Mouse (Mus musculus) liver, embryonic 11.5 days (tissue): ENCODE data around the gene Phf24. TPM values are rescaled to one million over a fixed set of nuclear protein-coding genes. Genes with fewer than 3 reads are reported as not detected.

Experiments used
- ATAC-seq: fragments of 200-750 bp; cut with Nextera tagmentation; replicated peaks from 2 replicates; pipeline ENCODE4 v1.8.0; 2017; ENCODE audit warnings: moderate number of reproducible peaks, mild to moderate bottlenecking, moderate TSS enrichment, moderate library complexity; ENCODE audit not compliant: low FRiP score
- DNase-seq: peaks from one replicate; pipeline ENCODE4 v3.0.0-alpha.2; 2017; ENCODE audit warnings: low spot score
- H3K27ac ChIP-seq: fragments of 300-500 bp; sonication (generic); 2 replicates; pipeline ENCODE4 v1.5.1; 2014; ENCODE audit warnings: mild to moderate bottlenecking, low read depth, low read length, control low read depth
- H3K27me3 ChIP-seq: fragments of 300-500 bp; sonication (generic); replicated peaks from 2 replicates; pipeline ENCODE4 v1.6.1; 2014; ENCODE audit warnings: low read length, mixed read lengths; ENCODE audit not compliant: control insufficient read depth, insufficient read depth
- H3K36me3 ChIP-seq: fragments of 300-500 bp; sonication (generic); 2 replicates; pipeline ENCODE4 v1.6.1; 2014; ENCODE audit warnings: mild to moderate bottlenecking, low read length, moderate library complexity, mixed read lengths; ENCODE audit not compliant: control insufficient read depth, insufficient read depth
- H3K4me1 ChIP-seq: fragments of 300-500 bp; sonication (generic); replicated peaks from 2 replicates; pipeline ENCODE4 v1.6.1; 2014; ENCODE audit warnings: low read length, mixed read lengths; ENCODE audit not compliant: control insufficient read depth, insufficient read depth
- H3K4me2 ChIP-seq: fragments of 300-500 bp; sonication (generic); 2 replicates; pipeline ENCODE4 v1.6.1; 2014; ENCODE audit warnings: mild to moderate bottlenecking, control low read depth, moderate library complexity
- H3K4me3 ChIP-seq: fragments of 300-500 bp; sonication (generic); 2 replicates; pipeline ENCODE4 v1.5.1; 2014; ENCODE audit warnings: low read depth, low read length, control low read depth
- H3K9ac ChIP-seq: fragments of 300-500 bp; sonication (generic); 2 replicates; pipeline ENCODE4 v1.6.1; 2014; ENCODE audit warnings: low read depth, low read length, control low read depth
- H3K9me3 ChIP-seq: fragments of 300-500 bp; sonication (generic); 2 replicates; pipeline ENCODE4 v1.6.1; 2016; ENCODE audit warnings: low read length, inconsistent platforms, mixed read lengths; ENCODE audit not compliant: control insufficient read depth
- WGBS: fragments of 180-500 bp; shearing (Covaris S2); extraction: QIAGEN DNeasy Blood & Tissue Kit; methylation state at CpG from one replicate; pipeline ENCODE4 v1.1.7; 2014; 5-methylcytosine and 5-hydroxymethylcytosine counted together
- polyA plus RNA-seq: library from polyadenylated mRNA; unstranded; fragments of >200 nt; fragmentation: Nextera tagmentation; extraction: Ambion mirVana; gene quantifications from 2 replicates; pipeline ENCODE4 v1.2.1, GENCODE M21; 2014

Gene Phf24
- polyA plus RNA-seq, 1 experiment from 2014 or later = 0.38 TPM

DNA sequence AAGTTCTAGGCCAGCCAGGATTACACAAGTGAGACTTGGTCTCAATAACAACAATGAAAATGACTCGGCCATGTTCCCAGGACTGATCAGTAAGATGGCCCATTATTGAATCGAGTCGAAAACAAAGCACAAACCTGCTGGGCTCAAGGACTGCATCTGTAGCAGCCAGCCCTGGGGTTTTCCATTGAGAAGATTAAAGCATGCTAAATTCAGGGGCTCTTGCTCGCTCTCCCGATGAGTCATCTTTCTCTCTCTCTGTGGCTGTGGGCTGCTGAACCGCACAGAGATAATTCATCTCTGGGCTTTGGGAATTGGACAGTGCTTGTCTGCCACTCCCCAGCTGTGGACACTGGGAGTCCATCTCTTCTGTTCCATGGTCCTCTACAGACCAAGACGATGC lies 24.9 kb downstream of the Phf24 start:
- Histone ChIP-seq H3K4me2 (no peak overlapping the region), H3K4me1 (no peaks in the 10 kb centered on the region), H3K36me3 (no peaks in the 10 kb centered on the region), H3K27ac (no peak overlapping the region), H3K9ac (no peak overlapping the region), H3K4me3 (no peak overlapping the region), H3K9me3 (no peaks in the 10 kb centered on the region), H3K27me3 (peaks cover 28% of the 10 kb centered on the region)
- WGBS = 76% methylated on average over 7 of the region's 7 CpGs
- DNase-seq (no peak), ATAC-seq (no peak)

DNA sequence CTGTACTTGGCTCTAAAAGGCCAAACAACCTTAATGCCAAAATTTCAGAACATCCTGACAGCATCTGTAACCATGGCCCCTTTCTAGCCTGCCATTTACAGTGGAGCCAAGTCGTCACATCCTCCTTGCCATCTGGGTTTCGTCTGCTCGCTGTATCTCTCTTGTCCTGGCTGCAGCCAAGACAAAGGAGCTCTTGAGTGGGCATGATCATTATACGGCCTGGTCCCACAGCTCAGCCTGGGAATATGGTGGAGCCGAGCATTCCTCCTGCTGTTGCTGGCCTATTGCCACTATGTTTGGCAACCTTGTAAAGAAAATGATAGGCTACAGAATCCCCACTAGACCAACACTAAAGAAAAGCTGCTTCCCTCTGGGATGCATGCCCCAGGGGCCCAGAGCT lies 26.9 kb downstream of the Phf24 start:
- WGBS = 72% methylated on average over 5 of the region's 5 CpGs
- Histone ChIP-seq H3K4me2 (no peak overlapping the region), H3K27me3 (peaks cover 36% of the 10 kb centered on the region), H3K4me1 (no peaks in the 10 kb centered on the region), H3K9me3 (no peaks in the 10 kb centered on the region), H3K27ac (no peak overlapping the region), H3K9ac (no peak overlapping the region), H3K36me3 (no peaks in the 10 kb centered on the region), H3K4me3 (no peak overlapping the region)
- DNase-seq (no peak), ATAC-seq (no peak)

DNA sequence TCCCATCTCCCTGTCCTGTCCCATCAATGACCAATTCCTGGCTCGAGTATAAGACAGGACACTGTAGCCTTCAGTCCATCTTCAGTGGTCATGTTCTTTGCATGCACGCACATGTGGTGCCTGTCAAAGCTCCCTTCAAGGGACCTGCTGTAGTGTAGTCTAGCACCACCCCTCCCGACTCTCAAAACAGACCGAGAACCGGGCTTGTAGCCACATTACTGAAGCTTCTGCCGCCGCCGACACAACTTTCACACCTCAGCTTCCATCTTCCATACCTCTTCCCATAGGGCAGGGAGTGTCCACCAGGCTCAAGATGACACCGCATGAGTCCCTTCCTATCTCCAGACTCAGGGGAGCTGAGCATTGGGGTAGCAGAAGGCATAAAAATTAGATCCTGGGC lies 27.7 kb downstream of the Phf24 start:
- Histone ChIP-seq H3K36me3 (no peaks in the 10 kb centered on the region), H3K9me3 (no peaks in the 10 kb centered on the region), H3K4me3 (no peak overlapping the region), H3K9ac (no peak overlapping the region), H3K27me3 (peaks cover 41% of the 10 kb centered on the region), H3K4me2 (no peak overlapping the region), H3K4me1 (peaks cover 3% of the 10 kb centered on the region; the same call in 1 of the 2 replicates), H3K27ac (no peak overlapping the region)
- 78% methylated on average over 9 of the region's 9 CpGs for WGBS
- DNase-seq = no peak
- no peak for ATAC-seq

DNA sequence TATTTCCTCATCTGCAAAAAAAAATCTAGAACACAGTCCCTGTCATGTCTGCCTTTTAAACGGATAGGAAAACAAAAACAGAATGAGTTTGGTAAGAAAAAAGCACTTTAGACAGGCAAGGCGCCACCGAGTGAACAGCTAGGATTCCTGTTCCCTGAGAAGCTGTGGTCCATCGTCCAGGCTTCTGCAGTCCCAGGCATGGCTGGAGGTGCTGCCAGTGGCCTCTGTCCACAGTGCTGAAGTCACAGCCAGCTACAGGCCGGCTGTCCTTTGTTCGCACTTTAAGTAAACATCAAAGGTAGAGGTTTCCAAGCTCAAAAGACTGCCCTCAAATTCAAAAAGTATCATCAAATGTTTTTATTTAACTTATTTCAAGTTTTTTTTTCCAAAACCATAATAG lies 28.6 kb downstream of the Phf24 start:
- no peak overlapping the region for H3K27ac ChIP-seq
- DNase-seq = no peak
- peaks cover 5% of the 10 kb centered on the region; the same call in 1 of the 2 replicates for H3K4me1 ChIP-seq
- H3K36me3 ChIP-seq = no peaks in the 10 kb centered on the region
- H3K9ac ChIP-seq = no peak overlapping the region
- H3K9me3 ChIP-seq = no peaks in the 10 kb centered on the region
- no peak for ATAC-seq
- no peak overlapping the region for H3K4me2 ChIP-seq
- H3K4me3 ChIP-seq = no peak overlapping the region
- 10% methylated on average over 6 of the region's 6 CpGs for WGBS
- peaks cover 46% of the 10 kb centered on the region for H3K27me3 ChIP-seq

DNA sequence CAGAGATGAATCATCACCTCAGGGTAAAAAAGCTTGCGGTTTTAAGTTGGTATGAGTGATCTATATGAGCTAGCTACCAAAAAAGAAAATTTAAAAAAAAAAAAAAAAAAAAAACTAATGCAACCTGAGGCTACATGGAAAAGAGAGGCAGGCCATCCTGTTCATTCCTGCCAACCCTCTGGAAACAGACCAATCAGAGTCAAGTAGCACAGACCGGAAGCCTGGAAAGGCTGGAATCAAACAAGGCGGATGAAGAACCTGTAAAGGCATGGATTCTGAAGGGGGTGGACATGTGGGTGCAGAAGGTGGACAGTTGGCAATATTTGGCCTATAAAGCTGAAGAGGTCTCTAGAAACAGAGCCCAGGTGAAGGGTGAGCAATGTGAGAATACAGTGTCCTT lies 29.0 kb downstream of the Phf24 start:
- Histone ChIP-seq H3K27me3 (peaks cover 47% of the 10 kb centered on the region), H3K4me2 (no peak overlapping the region), H3K4me3 (no peak overlapping the region), H3K9me3 (no peaks in the 10 kb centered on the region), H3K9ac (no peak overlapping the region), H3K36me3 (no peaks in the 10 kb centered on the region), H3K27ac (no peak overlapping the region), H3K4me1 (peaks cover 7% of the 10 kb centered on the region)
- WGBS = 82% methylated on average over 3 of the region's 3 CpGs
- no peak for DNase-seq
- ATAC-seq = no peak

DNA sequence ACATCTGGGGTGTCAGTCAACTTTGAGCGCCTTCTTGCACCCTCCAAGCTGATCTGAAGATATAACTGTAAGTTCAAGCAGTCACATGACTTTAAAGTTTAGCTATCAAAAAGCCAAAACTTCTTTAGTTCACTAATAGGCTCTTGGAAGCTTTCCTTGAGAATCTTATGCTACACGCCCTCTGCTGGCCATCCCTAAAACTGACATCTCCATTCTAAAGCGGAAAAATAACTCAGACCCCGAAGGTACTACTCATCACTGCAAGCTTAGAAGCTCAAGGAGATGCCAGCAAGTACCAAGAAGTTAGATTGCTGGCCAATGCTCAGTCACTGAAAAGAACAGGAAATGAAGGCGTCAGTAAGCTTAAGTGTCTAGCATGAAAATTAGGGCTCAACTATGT lies 29.5 kb downstream of the Phf24 start:
- no peak overlapping the region for H3K27ac ChIP-seq
- H3K4me3 ChIP-seq = no peak overlapping the region
- peaks cover 44% of the 10 kb centered on the region for H3K27me3 ChIP-seq
- DNase-seq (no peak), ATAC-seq (no peak)
- no peaks in the 10 kb centered on the region for H3K36me3 ChIP-seq
- 8% methylated on average over 5 of the region's 5 CpGs for WGBS
- H3K4me2 ChIP-seq = no peak overlapping the region
- no peaks in the 10 kb centered on the region for H3K9me3 ChIP-seq
- H3K9ac ChIP-seq = no peak overlapping the region
- H3K4me1 ChIP-seq = peaks cover 7% of the 10 kb centered on the region

DNA sequence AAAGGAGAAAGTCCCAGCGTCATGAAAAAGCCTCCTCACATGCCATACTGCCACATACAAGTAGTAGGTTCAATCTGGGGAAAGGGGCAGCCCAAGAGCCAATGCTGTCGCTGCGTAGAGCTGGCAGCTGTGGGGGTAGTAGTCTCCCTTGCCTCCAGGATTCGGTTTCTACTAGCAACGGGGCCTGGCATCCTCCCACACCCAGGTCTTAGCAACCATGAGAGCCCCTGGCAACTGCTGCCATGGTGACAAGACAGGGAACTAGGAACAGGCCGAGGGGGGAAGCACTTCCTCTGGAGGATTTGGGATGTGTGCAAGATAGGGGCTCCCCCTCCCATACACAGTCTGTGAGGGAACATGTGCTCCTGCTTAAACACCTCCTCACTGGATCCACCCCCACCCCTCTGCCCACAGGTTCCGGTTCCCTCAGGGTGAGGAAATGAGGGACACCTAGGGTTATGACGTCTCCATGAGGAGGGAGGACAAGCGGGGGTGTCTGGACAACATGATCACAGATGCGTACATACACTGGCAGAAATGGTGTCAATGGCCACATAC lies 30.4 kb downstream of the Phf24 start:
- WGBS = 57% methylated on average over 10 of the region's 10 CpGs
- peaks cover 7% of the 10 kb centered on the region for H3K4me1 ChIP-seq
- no peak overlapping the region for H3K9ac ChIP-seq
- H3K27ac ChIP-seq = no peak overlapping the region
- H3K9me3 ChIP-seq = no peaks in the 10 kb centered on the region
- H3K27me3 ChIP-seq = peaks cover 44% of the 10 kb centered on the region
- no peak overlapping the region for H3K4me3 ChIP-seq
- DNase-seq (no peak), ATAC-seq (no peak)
- H3K36me3 ChIP-seq = no peaks in the 10 kb centered on the region
- H3K4me2 ChIP-seq = no peak overlapping the region

DNA sequence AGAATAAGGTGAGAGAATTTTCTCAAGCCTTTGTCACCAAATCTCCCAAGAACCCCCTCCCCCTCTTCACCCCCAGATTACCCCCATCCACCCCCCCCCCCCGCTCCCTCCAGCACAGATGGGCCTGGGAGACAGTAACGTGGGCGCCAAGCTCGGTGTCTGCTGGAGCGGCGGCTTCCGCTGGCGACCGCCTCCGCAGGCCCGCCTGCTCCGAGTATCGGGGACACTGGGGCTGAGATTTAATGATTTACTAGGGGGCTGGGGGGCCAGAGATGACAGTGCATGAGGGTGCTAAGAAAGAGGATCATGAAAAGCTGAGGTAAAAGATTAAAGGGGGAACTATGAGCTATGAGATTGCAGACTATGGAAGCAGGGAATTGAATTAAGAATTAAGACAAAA lies 32.1 kb downstream of the Phf24 start:
- ATAC-seq (no peak), DNase-seq (no peak)
- Histone ChIP-seq H3K27me3 (peaks cover 44% of the 10 kb centered on the region), H3K9me3 (no peaks in the 10 kb centered on the region), H3K4me2 (no peak overlapping the region), H3K4me1 (peaks cover 7% of the 10 kb centered on the region), H3K9ac (no peak overlapping the region), H3K27ac (no peak overlapping the region), H3K36me3 (no peaks in the 10 kb centered on the region), H3K4me3 (no peak overlapping the region)
- WGBS = 25% methylated on average over 13 of the region's 13 CpGs

DNA sequence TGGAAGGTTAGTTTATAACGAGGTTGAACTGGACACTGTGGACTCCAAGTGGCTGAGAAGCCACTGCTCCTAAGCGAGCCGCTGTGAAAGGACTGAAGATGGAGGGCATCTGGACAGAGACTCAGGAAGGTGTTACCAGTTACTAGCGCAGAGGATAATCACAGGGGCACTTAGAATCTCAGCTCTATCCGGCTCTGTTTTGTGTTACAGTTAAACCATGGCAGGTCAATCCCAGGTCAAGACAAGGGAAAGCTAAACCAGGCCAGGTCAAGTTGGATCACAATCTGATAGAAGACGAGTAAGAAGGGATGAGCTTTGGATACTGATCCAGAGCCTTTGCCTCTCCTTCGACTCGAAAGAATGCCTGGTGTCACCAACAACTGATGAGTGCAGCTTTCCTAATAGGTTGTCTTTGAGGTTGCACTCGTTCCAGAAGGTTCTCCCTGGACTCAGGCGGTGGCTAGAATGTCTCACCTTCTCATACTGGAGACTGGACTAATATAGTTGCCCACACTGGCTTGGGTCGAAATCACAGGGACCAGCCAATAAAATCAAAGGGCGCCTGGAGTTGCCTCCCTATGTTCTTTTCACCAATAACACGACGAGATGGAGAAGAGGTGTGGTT lies 32.7 kb downstream of the Phf24 start:
- ATAC-seq = no peak
- H3K4me2 ChIP-seq = peak overlapping the region; percentile 95
- H3K9ac ChIP-seq = no peak overlapping the region
- no peaks in the 10 kb centered on the region for H3K36me3 ChIP-seq
- DNase-seq = no peak
- H3K4me1 ChIP-seq = peaks cover 7% of the 10 kb centered on the region
- peak overlapping the region; percentile 72 for H3K4me3 ChIP-seq
- no peak overlapping the region for H3K27ac ChIP-seq
- WGBS = 7% methylated on average over 14 of the region's 14 CpGs
- no peaks in the 10 kb centered on the region for H3K9me3 ChIP-seq
- peaks cover 44% of the 10 kb centered on the region for H3K27me3 ChIP-seq
